In the genomic region with DNA sequence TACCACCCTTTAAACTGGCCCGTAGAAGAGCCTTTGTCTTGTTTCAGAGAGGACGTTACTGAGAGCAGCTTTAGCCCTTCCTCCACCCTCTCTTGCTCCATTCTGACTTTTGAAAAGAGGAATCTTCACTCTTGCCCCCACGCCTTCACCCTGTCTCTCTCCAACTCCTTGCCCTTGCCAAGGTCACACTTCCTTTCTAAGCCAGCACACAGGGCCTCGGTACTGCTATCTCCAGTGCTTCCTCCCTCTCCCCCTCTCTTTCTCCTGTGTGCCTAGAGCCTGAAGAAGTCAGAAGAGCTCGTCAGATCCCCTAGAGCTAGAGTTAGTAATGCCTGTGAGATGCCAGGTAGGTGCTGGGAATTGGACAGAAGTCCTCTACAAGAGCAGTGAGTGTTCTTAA, we compare ENCODE assay signal across 10 mouse cellular contexts. TPM values are rescaled to one million over a fixed set of nuclear protein-coding genes. Genes with fewer than 3 reads are reported as not detected.
DNase-seq lines count a peak whose midpoint lies in the region; ATAC-seq lines count a peak whose summit lies in the region.
"Had no signal": no experiment of that assay in that cellular context is flagged by ENCODE, and none has a peak within 500 bp of the region (broad histone marks: within the 10 kb centered on the region; RNA-seq: fewer than 3 reads in every experiment).

No protein-coding gene starts in this region.

- 77% methylated on average over 5 of the region's 5 CpGs for WGBS in embryonic facial prominence, embryonic 12.5 days
- WGBS in embryonic facial prominence, embryonic 10.5 days, result 86% methylated on average over 5 of the region's 5 CpGs
- WGBS in liver, embryonic 16.5 days (ENCODE audit: insufficient replicate concordance), result 40% methylated on average over 5 of the region's 5 CpGs

- no peaks in the 10 kb centered on the region for H3K27me3 ChIP-seq in embryonic facial prominence, embryonic 12.5 days
- H3K27me3 ChIP-seq in embryonic facial prominence, embryonic 10.5 days (replicated peaks; ENCODE audit: low read depth, poor library complexity, severe bottlenecking), result no peaks in the 10 kb centered on the region
- H3K27me3 ChIP-seq in liver, embryonic 16.5 days (ENCODE audit: control insufficient read depth, insufficient read depth, low read depth, low read length), result no peaks in the 10 kb centered on the region
- H3K27me3 ChIP-seq: heart, embryonic 12.5 days; kidney, embryonic 15.5 days had no signal

- peaks cover 15% of the 10 kb centered on the region for H3K4me1 ChIP-seq in embryonic facial prominence, embryonic 12.5 days
- peaks cover 21% of the 10 kb centered on the region for H3K4me1 ChIP-seq in embryonic facial prominence, embryonic 10.5 days
- H3K4me1 ChIP-seq in liver, embryonic 16.5 days (ENCODE audit: control insufficient read depth, low read depth, low read length), result peaks cover 27% of the 10 kb centered on the region

- H3K9me3 ChIP-seq in embryonic facial prominence, embryonic 12.5 days, result no peaks in the 10 kb centered on the region
- H3K9me3 ChIP-seq in embryonic facial prominence, embryonic 10.5 days, result no peaks in the 10 kb centered on the region
- no peaks in the 10 kb centered on the region for H3K9me3 ChIP-seq in liver, embryonic 16.5 days (replicated peaks; ENCODE audit: control insufficient read depth, low read length)
- H3K9me3 ChIP-seq: heart, embryonic 12.5 days; kidney, embryonic 15.5 days had no signal

- ATAC-seq in embryonic facial prominence, embryonic 12.5 days (ENCODE audit: insufficient number of reproducible peaks, insufficient read depth, low FRiP score, low TSS enrichment), result no peak
- ATAC-seq in liver, embryonic 16.5 days (ENCODE audit: low read depth), result no peak

- H3K27ac ChIP-seq in embryonic facial prominence, embryonic 12.5 days, result peak overlapping the region; percentile 7; the same call in 1 of the 2 replicates
- no peak overlapping the region for H3K27ac ChIP-seq in embryonic facial prominence, embryonic 10.5 days (replicated peaks)
- peak overlapping the region; percentile 96 for H3K27ac ChIP-seq in liver, embryonic 16.5 days (ENCODE audit: low read length)

- no peak overlapping the region for H3K9ac ChIP-seq in embryonic facial prominence, embryonic 12.5 days
- 0 out of 2 replicates have a peak overlapping the region, but pooled peaks have one; percentile 11 for H3K9ac ChIP-seq in liver, embryonic 16.5 days (ENCODE audit: low read depth, low read length)

- H3K4me3 ChIP-seq in embryonic facial prominence, embryonic 12.5 days, result no peak overlapping the region
- H3K4me3 ChIP-seq in embryonic facial prominence, embryonic 10.5 days, result no peak overlapping the region
- no peak overlapping the region for H3K4me3 ChIP-seq in liver, embryonic 16.5 days (ENCODE audit: low read depth, low read length)

- H3K4me2 ChIP-seq in embryonic facial prominence, embryonic 12.5 days (replicated peaks), result 0 out of 2 replicates have a peak overlapping the region, but pooled peaks have one; percentile 83
- H3K4me2 ChIP-seq in liver, embryonic 16.5 days (ENCODE audit: low read depth, low read length), result peak overlapping the region; percentile 76; the same call in 1 of the 2 replicates

- peaks cover 10% of the 10 kb centered on the region; the same call in 1 of the 2 replicates for H3K36me3 ChIP-seq in embryonic facial prominence, embryonic 12.5 days
- H3K36me3 ChIP-seq in embryonic facial prominence, embryonic 10.5 days (replicated peaks), result peaks cover 19% of the 10 kb centered on the region
- H3K36me3 ChIP-seq in liver, embryonic 16.5 days (ENCODE audit: control insufficient read depth, insufficient read depth), result peaks cover 16% of the 10 kb centered on the region

- no peak for DNase-seq in embryonic facial prominence, embryonic 10.5 days (ENCODE audit: low spot score)
- peak; percentile 54 for DNase-seq in layer of hippocampus, adult 9-11 months
- no peak for DNase-seq in layer of hippocampus, adult 11-12 months (ENCODE audit: low spot score)
- peak; percentile 29 for DNase-seq in MEL-GATA-1-ER (ENCODE audit: extremely low read depth, low read depth)
- DNase-seq in layer of hippocampus, postnatal 36 days, result no peak
- no peak for DNase-seq in adrenal gland, postnatal 25 days

RNA-seq across cellular contexts. Expression of a gene that starts 1.2 kb away (rescaled TPM):
- 445 and 455 TPM in 2 replicates for polyA plus RNA-seq in embryonic facial prominence, embryonic 12.5 days (2016; fragmentation: Nextera tagmentation; extraction: Ambion mirVana)
- 422 and 435 TPM in 2 replicates for polyA plus RNA-seq in embryonic facial prominence, embryonic 10.5 days (2016; fragmentation: Nextera tagmentation; extraction: Ambion mirVana)
- 352 and 382 TPM in 2 replicates for polyA plus RNA-seq in liver, embryonic 16.5 days (2015; fragmentation: Nextera tagmentation; extraction: Ambion mirVana)
- total RNA-seq in layer of hippocampus, postnatal 36 days (2021), result 1,000 to 10,000 TPM; 1,151 to 1,277 TPM
- total RNA-seq in adrenal gland, postnatal 25 days (2021), result 412 and 427 TPM in 2 replicates

RNA-seq across cellular contexts. Expression of a gene that starts 7.2 kb away (rescaled TPM):
- polyA plus RNA-seq in embryonic facial prominence, embryonic 12.5 days (2016; fragmentation: Nextera tagmentation; extraction: Ambion mirVana), result 40.9 and 42.7 TPM in 2 replicates
- polyA plus RNA-seq in embryonic facial prominence, embryonic 10.5 days (2016; fragmentation: Nextera tagmentation; extraction: Ambion mirVana), result 44.6 and 50.0 TPM in 2 replicates
- 20.7 and 25.0 TPM in 2 replicates for polyA plus RNA-seq in liver, embryonic 16.5 days (2015; fragmentation: Nextera tagmentation; extraction: Ambion mirVana)
- total RNA-seq in layer of hippocampus, postnatal 36 days (2021), result 10 to 100 TPM; 36.1 to 39.4 TPM
- 38.1 and 45.6 TPM in 2 replicates for total RNA-seq in adrenal gland, postnatal 25 days (2021)

RNA-seq across cellular contexts. Expression of a gene that starts 20.0 kb away (rescaled TPM):
- 37.6 and 38.6 TPM in 2 replicates for polyA plus RNA-seq in embryonic facial prominence, embryonic 12.5 days (2016; fragmentation: Nextera tagmentation; extraction: Ambion mirVana)
- polyA plus RNA-seq in embryonic facial prominence, embryonic 10.5 days (2016; fragmentation: Nextera tagmentation; extraction: Ambion mirVana), result 30.4 and 30.9 TPM in 2 replicates
- 24.3 and 24.4 TPM in 2 replicates for polyA plus RNA-seq in liver, embryonic 16.5 days (2015; fragmentation: Nextera tagmentation; extraction: Ambion mirVana)
- total RNA-seq in layer of hippocampus, postnatal 36 days (2021), result 100 to 1,000 TPM; 104 to 105 TPM
- total RNA-seq in adrenal gland, postnatal 25 days (2021), result 52.0 and 57.2 TPM in 2 replicates

RNA-seq across cellular contexts. Expression of a gene that starts 34.6 kb away (rescaled TPM):
- 8.7 and 8.9 TPM in 2 replicates for polyA plus RNA-seq in embryonic facial prominence, embryonic 12.5 days (2016; fragmentation: Nextera tagmentation; extraction: Ambion mirVana)
- polyA plus RNA-seq in embryonic facial prominence, embryonic 10.5 days (2016; fragmentation: Nextera tagmentation; extraction: Ambion mirVana), result 6.0 and 6.1 TPM in 2 replicates
- polyA plus RNA-seq in liver, embryonic 16.5 days (2015; fragmentation: Nextera tagmentation; extraction: Ambion mirVana), result 7.0 and 7.4 TPM in 2 replicates
- 10 to 100 TPM; 60.9 to 64.6 TPM for total RNA-seq in layer of hippocampus, postnatal 36 days (2021)
- 13.8 and 22.4 TPM in 2 replicates for total RNA-seq in adrenal gland, postnatal 25 days (2021)

RNA-seq across cellular contexts. Expression of a gene that starts 38.6 kb away (rescaled TPM):
- polyA plus RNA-seq in embryonic facial prominence, embryonic 12.5 days (2016; fragmentation: Nextera tagmentation; extraction: Ambion mirVana), result 20.2 and 20.3 TPM in 2 replicates
- 5.0 and 7.3 TPM in 2 replicates for polyA plus RNA-seq in embryonic facial prominence, embryonic 10.5 days (2016; fragmentation: Nextera tagmentation; extraction: Ambion mirVana)
- polyA plus RNA-seq in liver, embryonic 16.5 days (2015; fragmentation: Nextera tagmentation; extraction: Ambion mirVana), result 0.65 and 0.78 TPM in 2 replicates
- total RNA-seq in layer of hippocampus, postnatal 36 days (2021), result 1 to 10 TPM; 8.0 to 9.9 TPM
- total RNA-seq in adrenal gland, postnatal 25 days (2021), result 2.0 and 2.5 TPM in 2 replicates

Comparison
In these comparisons a context has a peak if more than half of its experiments do, and no peak if none do; other contexts are left out.
1. DNase-seq: peak in layer of hippocampus, adult 9-11 months (single experiment) and MEL-GATA-1-ER (single experiment); none in embryonic facial prominence, embryonic 10.5 days (single experiment), layer of hippocampus, adult 11-12 months (single experiment), layer of hippocampus, postnatal 36 days (0 of 2) and adrenal gland, postnatal 25 days (single experiment).